Mouse (Mus musculus) bone marrow, adult 2 months (tissue): ENCODE measurements at regions not wholly inside any gene's neighbourhood (a gene's known extent, or its start where the extent isn't known, plus 50 kb on each side); places are given as distances from the start of the nearest gene placed in this dataset.

ENCODE experiments used
- CTCF ChIP-seq: fragments of 200-500 bp; IDR thresholded peaks from 2 replicates; pipeline ENCODE4 v1.5.1; 2011; ENCODE audit warnings: low read length, control low read depth; ENCODE audit not compliant: control insufficient read depth, insufficient read depth
- POLR2A ChIP-seq: fragments of 200-500 bp; IDR thresholded peaks from 2 replicates; pipeline ENCODE4 v1.6.1; 2011; ENCODE audit warnings: low read depth, mild to moderate bottlenecking, control low read depth, low read length, borderline replicate concordance; ENCODE audit not compliant: control insufficient read depth

DNA sequence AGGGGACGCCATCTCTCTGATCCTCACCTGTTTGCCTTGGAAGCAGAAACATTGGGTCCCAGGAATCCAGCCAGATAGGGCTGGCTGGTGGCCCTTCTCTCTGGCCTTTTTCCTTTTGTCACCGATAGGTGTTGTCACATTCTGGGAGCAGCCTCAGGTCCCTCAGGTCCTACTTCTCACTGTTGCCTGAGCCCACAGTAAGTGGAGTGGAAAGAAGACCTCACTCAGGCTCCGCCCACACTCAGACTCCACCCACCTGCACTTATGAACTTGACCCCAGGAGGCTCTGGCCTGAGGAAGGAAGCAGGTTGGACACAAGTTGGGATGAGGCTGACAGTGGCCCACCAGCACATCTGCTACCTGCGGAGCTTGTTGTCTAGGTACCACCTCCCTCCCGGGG, 54.8 kb upstream of the Col13a1 start:
- no peak for TF ChIP-seq CTCF
- TF ChIP-seq POLR2A, result no peak
